Mouse (Mus musculus) heart, embryonic 11.5 days (tissue): ENCODE results near the gene Slc2a4. TPM values are rescaled to one million over a fixed set of nuclear protein-coding genes. Genes with fewer than 3 reads are reported as not detected.
"Not testable (repeated sequence)": the region's sequence is repeated elsewhere in the genome, so short reads cannot be mapped to it uniquely, and the experiment has no call there.

ENCODE experiments used
- ATAC-seq: fragments of 200-750 bp; cut with Nextera tagmentation; replicated peaks from 2 replicates; pipeline ENCODE4 v1.8.0; 2017; ENCODE audit warnings: moderate library complexity; ENCODE audit not compliant: insufficient number of reproducible peaks, low FRiP score, low TSS enrichment
- H3K27ac ChIP-seq: fragments of 300-500 bp; sonication (generic); 2 replicates; pipeline ENCODE4 v1.5.1; 2014; ENCODE audit warnings: mild to moderate bottlenecking, low read depth, low read length
- H3K27me3 ChIP-seq: fragments of 300-500 bp; sonication (generic); 2 replicates; pipeline ENCODE4 v1.6.1; 2014; ENCODE audit warnings: mild to moderate bottlenecking, low read length, mixed read lengths; ENCODE audit not compliant: control insufficient read depth, insufficient read depth
- H3K36me3 ChIP-seq: fragments of 300-500 bp; sonication (generic); 2 replicates; pipeline ENCODE4 v1.6.1; 2014; ENCODE audit warnings: mild to moderate bottlenecking, low read length, moderate library complexity, mixed read lengths; ENCODE audit not compliant: control insufficient read depth, insufficient read depth
- H3K4me1 ChIP-seq: fragments of 300-500 bp; sonication (generic); 2 replicates; pipeline ENCODE4 v1.6.1; 2014; ENCODE audit warnings: low read length; ENCODE audit not compliant: control insufficient read depth, insufficient read depth
- H3K4me2 ChIP-seq: fragments of 300-500 bp; sonication (generic); 2 replicates; pipeline ENCODE4 v1.6.1; 2014; ENCODE audit warnings: mild to moderate bottlenecking, moderate library complexity
- H3K4me3 ChIP-seq: fragments of 300-500 bp; sonication (generic); 2 replicates; pipeline ENCODE4 v1.5.1; 2014; ENCODE audit warnings: low read depth, low read length
- H3K9ac ChIP-seq: fragments of 300-500 bp; sonication (generic); 2 replicates; pipeline ENCODE4 v1.6.1; 2014; ENCODE audit warnings: mild to moderate bottlenecking, low read depth, low read length, moderate library complexity
- H3K9me3 ChIP-seq: fragments of 300-500 bp; sonication (generic); replicated peaks from 2 replicates; pipeline ENCODE4 v1.6.1; 2016; ENCODE audit warnings: low read length; ENCODE audit not compliant: control insufficient read depth
- WGBS: fragments of 180-500 bp; shearing (Covaris S2); extraction: QIAGEN DNeasy Blood & Tissue Kit; methylation state at CpG from one replicate; pipeline ENCODE4 v1.1.7; 2014; ENCODE audit not compliant: insufficient replicate concordance; 5-methylcytosine and 5-hydroxymethylcytosine counted together
- polyA plus RNA-seq: library from polyadenylated mRNA; unstranded; fragments of >200 nt; fragmentation: Nextera tagmentation; extraction: Ambion mirVana; gene quantifications from 2 replicates; pipeline ENCODE4 v1.2.1, GENCODE M21; 2014

Gene Slc2a4
- polyA plus RNA-seq, 1 experiment from 2014 or later = 22.0 TPM

GRCm38 (mm10) chr11:69966006-69966859 is 18.2 kb upstream of the Slc2a4 start:
- Histone ChIP-seq H3K4me1 (peaks cover 10% of the 10 kb centered on the region), H3K9me3 (no peaks in the 10 kb centered on the region), H3K4me2 (peak overlapping the region; percentile 73), H3K4me3 (peak overlapping the region; percentile 33), H3K27ac (no peak overlapping the region), H3K27me3 (peaks cover 59% of the 10 kb centered on the region), H3K9ac (peak overlapping the region; percentile 56), H3K36me3 (peaks cover 8% of the 10 kb centered on the region)
- WGBS = 2% methylated on average over 59 of the region's 59 CpGs
- peak; percentile 50; the same call in 1 of the 2 replicates for ATAC-seq

GRCm38 (mm10) chr11:69965271-69966005 is 17.4 kb upstream of the Slc2a4 start:
- H3K4me2 ChIP-seq = peak overlapping the region; percentile 73
- peaks cover 59% of the 10 kb centered on the region for H3K27me3 ChIP-seq
- H3K9me3 ChIP-seq = no peaks in the 10 kb centered on the region
- peaks cover 10% of the 10 kb centered on the region for H3K4me1 ChIP-seq
- H3K4me3 ChIP-seq = peak overlapping the region; percentile 33
- ATAC-seq = no peak
- H3K36me3 ChIP-seq = peaks cover 6% of the 10 kb centered on the region
- H3K27ac ChIP-seq = no peak overlapping the region
- no peak overlapping the region; the same call in 1 of the 2 replicates for H3K9ac ChIP-seq
- 3% methylated on average over 49 of the region's 49 CpGs for WGBS

- Histone ChIP-seq H3K4me2 (peak within 1 kb of the TSS; percentile 44), H3K36me3 (no peaks in the 10 kb centered on the region), H3K4me3 (peak within 1 kb of the TSS; percentile 33), H3K27me3 (peaks cover 62% of the 10 kb centered on the region), H3K9ac (no peak within 1 kb of the TSS), H3K4me1 (peaks cover 10% of the 10 kb centered on the region), H3K27ac (no peak within 1 kb of the TSS), H3K9me3 (no peaks in the 10 kb centered on the region)
- WGBS = 10% methylated on average over 24 of the region's 24 CpGs
- ATAC-seq = no peak
These were observed 16.8 kb upstream of the Slc2a4 start, which contains the start of gene Cldn7 for GRCm38 (mm10) chr11:69964650-69965270. TSS of gene Cldn7 (plus strand) at chr11:69964779.

GRCm38 (mm10) chr11:69961841-69962240 is 13.9 kb upstream of the Slc2a4 start:
- Histone ChIP-seq H3K36me3 (no peaks in the 10 kb centered on the region), H3K27me3 (peaks cover 63% of the 10 kb centered on the region), H3K9ac (no peak overlapping the region), H3K4me1 (peaks cover 9% of the 10 kb centered on the region), H3K9me3 (no peaks in the 10 kb centered on the region), H3K27ac (no peak overlapping the region), H3K4me3 (no peak overlapping the region), H3K4me2 (no peak overlapping the region)
- WGBS = 36% methylated on average over 5 of the region's 5 CpGs
- ATAC-seq = no peak

GRCm38 (mm10) chr11:69960616-69961015 is 12.6 kb upstream of the Slc2a4 start:
- no peak for ATAC-seq
- no peaks in the 10 kb centered on the region for H3K36me3 ChIP-seq
- 24% methylated on average over 5 of the region's 5 CpGs for WGBS
- no peak overlapping the region for H3K4me2 ChIP-seq
- no peaks in the 10 kb centered on the region for H3K4me1 ChIP-seq
- no peaks in the 10 kb centered on the region for H3K9me3 ChIP-seq
- H3K27me3 ChIP-seq = peaks cover 51% of the 10 kb centered on the region
- no peak overlapping the region for H3K4me3 ChIP-seq
- no peak overlapping the region for H3K27ac ChIP-seq
- H3K9ac ChIP-seq = no peak overlapping the region

- Histone ChIP-seq H3K27me3 (peaks cover 11% of the 10 kb centered on the region), H3K9ac (no peak overlapping the region), H3K4me1 (no peaks in the 10 kb centered on the region), H3K27ac (no peak overlapping the region), H3K4me2 (no peak overlapping the region), H3K36me3 (no peaks in the 10 kb centered on the region), H3K4me3 (no peak overlapping the region), H3K9me3 (no peaks in the 10 kb centered on the region)
- ATAC-seq = no peak
- 64% methylated on average over 1 of the region's 1 CpGs for WGBS
These were observed 8.2 kb upstream of the Slc2a4 start for GRCm38 (mm10) chr11:69956218-69956617.

- not testable (repeated sequence) for H3K9me3 ChIP-seq, H3K4me1 ChIP-seq, H3K9ac ChIP-seq, H3K4me2 ChIP-seq, H3K36me3 ChIP-seq, ATAC-seq, H3K4me3 ChIP-seq, H3K27ac ChIP-seq
- WGBS = 79% methylated on average over 4 of the region's 4 CpGs
- peaks cover 11% of the 10 kb centered on the region for H3K27me3 ChIP-seq
These were observed 7.6 kb upstream of the Slc2a4 start for GRCm38 (mm10) chr11:69955618-69956017.

GRCm38 (mm10) chr11:69953267-69953915 is 5.4 kb upstream of the Slc2a4 start:
- no peak overlapping the region for H3K9ac ChIP-seq
- no peaks in the 10 kb centered on the region for H3K9me3 ChIP-seq
- H3K4me1 ChIP-seq = peaks cover 4% of the 10 kb centered on the region; the same call in 1 of the 2 replicates
- no peak overlapping the region for H3K4me3 ChIP-seq
- H3K27ac ChIP-seq = no peak overlapping the region
- no peak for ATAC-seq
- no peaks in the 10 kb centered on the region for H3K36me3 ChIP-seq
- 40% methylated on average over 11 of the region's 11 CpGs for WGBS
- no peak overlapping the region for H3K4me2 ChIP-seq
- 0 out of 2 replicates have a peak, but pooled peaks cover 3% of the 10 kb centered on the region for H3K27me3 ChIP-seq
